ENCODE assay signal across 8 mouse cellular contexts in the genomic region with DNA sequence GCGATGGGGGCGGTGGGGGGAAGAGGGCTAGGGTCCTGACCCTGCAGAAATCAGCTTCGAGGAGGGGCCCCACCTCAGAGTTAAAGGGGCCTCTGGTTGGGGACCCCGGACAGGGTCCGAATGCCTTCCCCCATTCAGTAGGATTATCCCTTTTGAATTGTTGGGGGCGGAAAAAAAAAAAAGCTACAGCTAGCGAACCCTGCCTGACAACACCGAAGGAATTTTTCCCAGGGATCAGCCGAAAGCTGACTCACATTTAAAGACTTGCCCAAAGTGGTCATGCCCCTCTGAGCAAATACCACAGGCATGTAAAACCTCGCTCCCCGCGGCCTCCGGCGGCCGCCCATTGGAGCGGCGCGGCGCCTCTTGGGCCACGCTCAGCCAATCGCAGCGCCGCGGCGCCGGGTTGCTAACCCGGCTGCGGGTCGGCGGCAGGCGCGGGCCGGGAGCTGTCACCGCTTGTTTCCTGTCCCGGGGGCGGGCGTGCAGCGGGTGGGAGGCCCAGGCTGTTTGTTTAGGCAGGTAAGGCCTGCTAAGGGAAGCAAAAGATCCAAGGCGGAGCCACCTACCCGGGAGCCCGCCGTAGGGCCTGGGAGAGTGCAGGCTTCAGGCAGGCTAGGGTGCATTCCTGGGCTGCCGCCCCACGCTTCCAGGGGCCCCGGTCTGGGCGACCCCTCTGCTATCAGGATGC.
A peak's percentile ranks its signal among the peaks of the same experiment; 100 is the strongest.
DNase-seq lines count a peak whose midpoint lies in the region; ATAC-seq and TF ChIP-seq lines count a peak whose summit lies in the region.

No protein-coding gene starts in this region.

- WGBS in forebrain, embryonic 16.5 days = under 1% methylated on average over 46 of the region's 46 CpGs
- 0% methylated on average over 45 of the region's 46 CpGs for WGBS in lung, embryonic 15.5 days
- WGBS in thymus, adult 2 months = 3% methylated on average over 46 of the region's 46 CpGs

- no peaks in the 10 kb centered on the region for H3K9me3 ChIP-seq in G1E (replicated peaks)
- H3K9me3 ChIP-seq in forebrain, embryonic 16.5 days (ENCODE audit: control insufficient read depth, low read length) = no peaks in the 10 kb centered on the region
- H3K9me3 ChIP-seq in lung, embryonic 15.5 days = no peaks in the 10 kb centered on the region

- peak; percentile 69 for TF ChIP-seq POLR2A in thymus, adult 2 months (IDR thresholded peaks at IDR 0.05; ENCODE audit: control insufficient read depth, extremely low read depth, insufficient read depth, low read length, poor library complexity)

- H3K27ac ChIP-seq in forebrain, embryonic 16.5 days (ENCODE audit: low read length) = peak overlapping the region; percentile 75
- H3K27ac ChIP-seq in lung, embryonic 15.5 days = peak overlapping the region; percentile 98
- H3K27ac ChIP-seq in thymus, adult 2 months (ENCODE audit: control insufficient read depth, insufficient read depth, low read length) = peak overlapping the region; percentile 35

- H3K4me3 ChIP-seq in G1E (ENCODE audit: low read depth, low read length) = peak overlapping the region; percentile 69
- peak overlapping the region; percentile 50 for H3K4me3 ChIP-seq in forebrain, embryonic 16.5 days (replicated peaks; ENCODE audit: low read length)
- H3K4me3 ChIP-seq in lung, embryonic 15.5 days = peak overlapping the region; percentile 39
- peak overlapping the region; percentile 30 for H3K4me3 ChIP-seq in thymus, adult 2 months (ENCODE audit: control insufficient read depth, insufficient read depth, low read length)

- no peak for TF ChIP-seq CTCF in G1E (IDR thresholded peaks at IDR 0.05; ENCODE audit: low read depth, low read length)
- peak; percentile 66; the same call in 1 of the 2 replicates for TF ChIP-seq CTCF in thymus, adult 2 months (IDR thresholded peaks at IDR 0.05; ENCODE audit: borderline replicate concordance, control insufficient read depth, extremely low read depth, insufficient read depth, low read length, poor library complexity)

- H3K36me3 ChIP-seq in G1E (replicated peaks) = no peaks in the 10 kb centered on the region
- no peaks in the 10 kb centered on the region for H3K36me3 ChIP-seq in forebrain, embryonic 16.5 days (ENCODE audit: control insufficient read depth, insufficient read depth)
- no peaks in the 10 kb centered on the region for H3K36me3 ChIP-seq in lung, embryonic 15.5 days
- no peaks in the 10 kb centered on the region for H3K36me3 ChIP-seq in thymus, adult 2 months (ENCODE audit: control insufficient read depth, insufficient read depth, low read length)

- peak; percentile 89 for DNase-seq in G1E (ENCODE audit: low spot score)
- DNase-seq in cerebellum, adult 18-20 months = peak; percentile 81 to 87
- peak; percentile 87 for DNase-seq in heart, postnatal 4 days
- peak; percentile 41 to 60 for DNase-seq in layer of hippocampus, adult 8-10 months (ENCODE audit: low spot score in 2 of 2)
- DNase-seq in ovary, adult 18-20 months (ENCODE audit: low spot score) = peak; percentile 83
- DNase-seq in thymus, adult 2 months = peak; percentile 88

- peak overlapping the region; percentile 69 for H3K9ac ChIP-seq in forebrain, embryonic 16.5 days (replicated peaks; ENCODE audit: low read depth, low read length)
- peak overlapping the region; percentile 48 for H3K9ac ChIP-seq in lung, embryonic 15.5 days

- peaks cover 28% of the 10 kb centered on the region for H3K4me1 ChIP-seq in G1E (ENCODE audit: insufficient read depth, low read depth, low read length)
- peaks cover 22% of the 10 kb centered on the region for H3K4me1 ChIP-seq in forebrain, embryonic 16.5 days (replicated peaks; ENCODE audit: control insufficient read depth, insufficient read depth, low read length)
- peaks cover 55% of the 10 kb centered on the region for H3K4me1 ChIP-seq in lung, embryonic 15.5 days
- H3K4me1 ChIP-seq in thymus, adult 2 months (replicated peaks; ENCODE audit: control insufficient read depth, insufficient read depth, low read length) = peaks cover 26% of the 10 kb centered on the region

- H3K27me3 ChIP-seq in G1E (ENCODE audit: insufficient read depth, low read length) = peaks cover 10% of the 10 kb centered on the region; the same call in 1 of the 2 replicates
- H3K27me3 ChIP-seq in forebrain, embryonic 16.5 days (replicated peaks; ENCODE audit: control insufficient read depth, insufficient read depth, low read length) = no peaks in the 10 kb centered on the region; the same call in 1 of the 2 replicates
- H3K27me3 ChIP-seq in lung, embryonic 15.5 days = no peaks in the 10 kb centered on the region
- no peaks in the 10 kb centered on the region for H3K27me3 ChIP-seq in thymus, adult 2 months (ENCODE audit: control insufficient read depth, insufficient read depth, low read length)

- H3K4me2 ChIP-seq in forebrain, embryonic 16.5 days (ENCODE audit: low read length) = peak overlapping the region; percentile 66
- peak overlapping the region; percentile 69 for H3K4me2 ChIP-seq in lung, embryonic 15.5 days

- ATAC-seq in G1E (ENCODE audit: extremely low read depth, insufficient number of reproducible peaks, low FRiP score, poor library complexity, severe bottlenecking) = peak; percentile 64
- peak; percentile 94 for ATAC-seq in forebrain, embryonic 16.5 days
- ATAC-seq in lung, embryonic 15.5 days (ENCODE audit: borderline replicate concordance, extremely low read depth, low FRiP score, low TSS enrichment) = peak; percentile 95

Comparison
In these comparisons a context has a peak if more than half of its experiments do, and no peak if none do; other contexts are left out.
1. Peak in every context shown above with its lines: DNase-seq, ATAC-seq, H3K4me3 ChIP-seq and H3K27ac ChIP-seq.
2. H3K27ac ChIP-seq: peak in every context shown above with its lines; median percentile 98 in lung, embryonic 15.5 days; 75 in forebrain, embryonic 16.5 days; 35 in thymus, adult 2 months.